Mouse (Mus musculus): ENCODE data around the gene Smoc2. TPM values are rescaled to one million over a fixed set of nuclear protein-coding genes. Genes with fewer than 3 reads are reported as not detected.

Smoc2 gene
- polyA plus RNA-seq, 1 experiment: 0.24 TPM

GRCm38 (mm10) chr17:14398650-14399424 lies 119.5 kb downstream of the Smoc2 start:
- H3K4me3 ChIP-seq (replicated peaks): no peak overlapping the region
- TF ChIP-seq GATA1 (IDR thresholded peaks at IDR 0.05; ENCODE audit: low read length): no peak
- TF ChIP-seq TAL1 (IDR thresholded peaks at IDR 0.05; ENCODE audit: low read length): no peak
- H3K36me3 ChIP-seq (ENCODE audit: control insufficient read depth): no peaks in the 10 kb centered on the region
- no peaks in the 10 kb centered on the region for H3K27me3 ChIP-seq (ENCODE audit: control insufficient read depth)
- H3K4me1 ChIP-seq (ENCODE audit: control insufficient read depth): no peaks in the 10 kb centered on the region
- H3K9me3 ChIP-seq (ENCODE audit: control insufficient read depth, low read length): no peaks in the 10 kb centered on the region

- no peaks in the 10 kb centered on the region for H3K36me3 ChIP-seq (ENCODE audit: control insufficient read depth)
- no peaks in the 10 kb centered on the region for H3K27me3 ChIP-seq (ENCODE audit: control insufficient read depth)
- H3K4me3 ChIP-seq (replicated peaks): no peak overlapping the region
- H3K4me1 ChIP-seq (ENCODE audit: control insufficient read depth): no peaks in the 10 kb centered on the region
- H3K9me3 ChIP-seq (ENCODE audit: control insufficient read depth, low read length): no peaks in the 10 kb centered on the region
- TF ChIP-seq GATA1 (IDR thresholded peaks at IDR 0.05; ENCODE audit: low read length) (no peak), TAL1 (IDR thresholded peaks at IDR 0.05; ENCODE audit: low read length) (no peak)
Observed at GRCm38 (mm10) chr17:14400960-14401359, 121.7 kb downstream of the Smoc2 start.

- H3K4me3 ChIP-seq (replicated peaks): no peak overlapping the region
- H3K36me3 ChIP-seq (ENCODE audit: control insufficient read depth): no peaks in the 10 kb centered on the region
- no peak for TF ChIP-seq GATA1 (IDR thresholded peaks at IDR 0.05; ENCODE audit: low read length)
- no peak for TF ChIP-seq TAL1 (IDR thresholded peaks at IDR 0.05; ENCODE audit: low read length)
Observed at GRCm38 (mm10) chr17:14407874-14408273, 128.6 kb downstream of the Smoc2 start.

GRCm38 (mm10) chr17:14412460-14412859 lies 133.2 kb downstream of the Smoc2 start:
- no peak overlapping the region for H3K4me3 ChIP-seq (replicated peaks)
- H3K27me3 ChIP-seq (ENCODE audit: control insufficient read depth): no peaks in the 10 kb centered on the region
- H3K9me3 ChIP-seq (ENCODE audit: control insufficient read depth, low read length): no peaks in the 10 kb centered on the region
- H3K36me3 ChIP-seq (ENCODE audit: control insufficient read depth): no peaks in the 10 kb centered on the region
- H3K4me1 ChIP-seq (ENCODE audit: control insufficient read depth): no peaks in the 10 kb centered on the region
- TF ChIP-seq GATA1 (IDR thresholded peaks at IDR 0.05; ENCODE audit: low read length) (no peak), TAL1 (IDR thresholded peaks at IDR 0.05; ENCODE audit: low read length) (no peak)

More at GRCm38 (mm10) chr17:14407874-14408273, 128.6 kb downstream of the Smoc2 start:
- Histone ChIP-seq H3K9me3 (ENCODE audit: control insufficient read depth, low read length) (no peaks in the 10 kb centered on the region), H3K4me1 (ENCODE audit: control insufficient read depth) (no peaks in the 10 kb centered on the region), H3K27me3 (ENCODE audit: control insufficient read depth) (no peaks in the 10 kb centered on the region)

- H3K36me3 ChIP-seq (ENCODE audit: control insufficient read depth): no peaks in the 10 kb centered on the region
- no peaks in the 10 kb centered on the region for H3K9me3 ChIP-seq (ENCODE audit: control insufficient read depth, low read length)
- no peaks in the 10 kb centered on the region for H3K4me1 ChIP-seq (ENCODE audit: control insufficient read depth)
- no peaks in the 10 kb centered on the region for H3K27me3 ChIP-seq (ENCODE audit: control insufficient read depth)
- no peak for TF ChIP-seq GATA1 (IDR thresholded peaks at IDR 0.05; ENCODE audit: low read length)
- TF ChIP-seq TAL1 (IDR thresholded peaks at IDR 0.05; ENCODE audit: low read length): no peak
- no peak overlapping the region for H3K4me3 ChIP-seq (replicated peaks)
Observed at GRCm38 (mm10) chr17:14414511-14414910, 135.2 kb downstream of the Smoc2 start.

GRCm38 (mm10) chr17:14420460-14421046 lies 141.2 kb downstream of the Smoc2 start:
- no peaks in the 10 kb centered on the region for H3K9me3 ChIP-seq (ENCODE audit: control insufficient read depth, low read length)
- no peaks in the 10 kb centered on the region for H3K4me1 ChIP-seq (ENCODE audit: control insufficient read depth)
- no peak overlapping the region for H3K4me3 ChIP-seq (replicated peaks)
- H3K36me3 ChIP-seq (ENCODE audit: control insufficient read depth): no peaks in the 10 kb centered on the region
- no peak for TF ChIP-seq GATA1 (IDR thresholded peaks at IDR 0.05; ENCODE audit: low read length)
- TF ChIP-seq TAL1 (IDR thresholded peaks at IDR 0.05; ENCODE audit: low read length): no peak
- H3K27me3 ChIP-seq (ENCODE audit: control insufficient read depth): no peaks in the 10 kb centered on the region

- Histone ChIP-seq H3K4me3 (replicated peaks) (no peak overlapping the region), H3K27me3 (ENCODE audit: control insufficient read depth) (no peaks in the 10 kb centered on the region), H3K9me3 (ENCODE audit: control insufficient read depth, low read length) (no peaks in the 10 kb centered on the region), H3K4me1 (ENCODE audit: control insufficient read depth) (no peaks in the 10 kb centered on the region), H3K36me3 (ENCODE audit: control insufficient read depth) (no peaks in the 10 kb centered on the region)
- TF ChIP-seq TAL1 (IDR thresholded peaks at IDR 0.05; ENCODE audit: low read length): no peak
- TF ChIP-seq GATA1 (IDR thresholded peaks at IDR 0.05; ENCODE audit: low read length): no peak
Observed at GRCm38 (mm10) chr17:14426481-14426880, 147.2 kb downstream of the Smoc2 start.

GRCm38 (mm10) chr17:14434717-14435116 lies 155.4 kb downstream of the Smoc2 start:
- TF ChIP-seq GATA1 (IDR thresholded peaks at IDR 0.05; ENCODE audit: low read length) (no peak), TAL1 (IDR thresholded peaks at IDR 0.05; ENCODE audit: low read length) (no peak)
- H3K9me3 ChIP-seq (ENCODE audit: control insufficient read depth, low read length): no peaks in the 10 kb centered on the region
- H3K4me1 ChIP-seq (ENCODE audit: control insufficient read depth): no peaks in the 10 kb centered on the region

GRCm38 (mm10) chr17:14445611-14446010 lies 166.3 kb downstream of the Smoc2 start:
- H3K4me3 ChIP-seq (replicated peaks): no peak overlapping the region
- no peak for TF ChIP-seq GATA1 (IDR thresholded peaks at IDR 0.05; ENCODE audit: low read length)
- no peak for TF ChIP-seq TAL1 (IDR thresholded peaks at IDR 0.05; ENCODE audit: low read length)

More at GRCm38 (mm10) chr17:14434717-14435116, 155.4 kb downstream of the Smoc2 start:
- H3K4me3 ChIP-seq (replicated peaks): no peak overlapping the region
- H3K27me3 ChIP-seq (ENCODE audit: control insufficient read depth): no peaks in the 10 kb centered on the region
- H3K36me3 ChIP-seq (ENCODE audit: control insufficient read depth): no peaks in the 10 kb centered on the region

More at GRCm38 (mm10) chr17:14445611-14446010, 166.3 kb downstream of the Smoc2 start:
- Histone ChIP-seq H3K36me3 (ENCODE audit: control insufficient read depth) (no peaks in the 10 kb centered on the region), H3K27me3 (ENCODE audit: control insufficient read depth) (no peaks in the 10 kb centered on the region), H3K4me1 (ENCODE audit: control insufficient read depth) (no peaks in the 10 kb centered on the region), H3K9me3 (ENCODE audit: control insufficient read depth, low read length) (peaks cover 3% of the 10 kb centered on the region; the same call in 1 of the 2 replicates)
